Mouse (Mus musculus) telencephalon, adult 2 months (tissue): ENCODE results near the gene Zfp326.

Experiments used
- DNase-seq: peaks from one replicate; pipeline ENCODE4 v3.0.0-alpha.2; 2011; ENCODE audit warnings: low read depth, low spot score

Gene Zfp326

DNA sequence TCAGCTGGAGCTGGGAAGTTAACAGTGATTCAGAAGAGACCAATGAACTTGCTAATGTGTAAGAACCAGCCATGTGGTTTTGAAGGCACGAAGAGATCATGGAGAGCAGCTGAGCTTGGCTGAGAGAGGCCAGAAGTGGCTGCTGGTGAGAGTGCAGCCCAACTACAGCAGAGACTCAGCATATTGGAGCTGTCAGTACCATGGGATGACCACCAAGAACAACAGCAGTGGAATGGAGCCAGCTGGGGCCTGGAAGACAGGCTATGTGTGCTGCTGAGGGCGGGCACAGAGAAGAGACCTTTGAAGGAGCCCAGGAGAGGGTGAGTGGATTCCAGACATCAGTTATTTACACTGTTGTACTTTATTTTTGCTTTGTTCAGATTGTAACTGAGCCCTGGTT, 65.6 kb downstream of the Zfp326 start:
- no peak for DNase-seq
